Mouse (Mus musculus): Measurements from ENCODE around the gene Gab2.

DNA sequence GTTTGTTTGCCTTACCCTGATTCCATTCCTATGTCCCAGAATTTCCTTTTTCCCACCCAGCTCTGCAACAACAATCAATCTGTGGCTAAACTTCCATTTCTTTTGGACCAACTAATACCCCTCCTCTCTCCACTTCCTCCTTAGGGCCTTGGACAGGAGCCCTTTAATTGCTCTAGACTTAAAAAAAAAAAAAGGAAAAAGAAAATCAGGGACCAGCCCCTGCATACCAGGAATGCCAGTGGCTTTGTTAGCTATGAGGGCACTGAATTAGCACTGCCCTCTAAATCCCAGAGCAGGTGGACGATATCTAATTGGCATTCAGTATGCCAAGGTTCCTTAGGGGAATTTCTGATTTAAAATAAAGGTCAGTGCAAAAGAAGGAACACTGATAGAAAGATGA lies 47.6 kb downstream of the Gab2 start:
- no peak for TF ChIP-seq POLR2A (IDR thresholded peaks at IDR 0.05; ENCODE audit: borderline replicate concordance, extremely low read depth, low read depth, low read length)
- TF ChIP-seq CTCF (IDR thresholded peaks at IDR 0.05; ENCODE audit: insufficient read depth, low read length) = no peak
